In genomic region chr13:113843310-113843649, GRCm38 (mm10) we compare ENCODE assay signal across 21 mouse cellular contexts. TPM values are rescaled to one million over a fixed set of nuclear protein-coding genes. Genes with fewer than 3 reads are reported as not detected.
DNase-seq lines count a peak whose midpoint lies in the region; ATAC-seq and TF ChIP-seq lines count a peak whose summit lies in the region.
"Had no signal": no experiment of that assay in that cellular context is flagged by ENCODE, and none has a peak within 500 bp of the region (broad histone marks: within the 10 kb centered on the region; RNA-seq: fewer than 3 reads in every experiment).

No protein-coding gene starts in this region.

- H3K4me3 ChIP-seq in kidney, adult 2 months (ENCODE audit: insufficient read depth, low read depth, low read length), result no peak overlapping the region
- peak overlapping the region; percentile 1; the same call in 1 of the 2 replicates for H3K4me3 ChIP-seq in liver, embryonic 13.5 days (replicated peaks)
- no peak overlapping the region for H3K4me3 ChIP-seq in neural tube, embryonic 15.5 days (replicated peaks)
- H3K4me3 ChIP-seq in midbrain, embryonic 11.5 days (ENCODE audit: low read depth, low read length), result no peak overlapping the region
- H3K4me3 ChIP-seq: embryonic facial prominence, embryonic 12.5 days; hindbrain, embryonic 15.5 days; midbrain, embryonic 12.5 days; neural tube, embryonic 12.5 days had no signal

- peaks cover 19% of the 10 kb centered on the region; the same call in 1 of the 2 replicates for H3K4me1 ChIP-seq in kidney, adult 2 months (ENCODE audit: control insufficient read depth, insufficient read depth, low read length)
- H3K4me1 ChIP-seq in liver, embryonic 13.5 days (replicated peaks), result peaks cover 65% of the 10 kb centered on the region
- H3K4me1 ChIP-seq in neural tube, embryonic 15.5 days, result no peaks in the 10 kb centered on the region
- no peaks in the 10 kb centered on the region for H3K4me1 ChIP-seq in midbrain, embryonic 11.5 days (ENCODE audit: control insufficient read depth, insufficient read depth, low read length)
- H3K4me1 ChIP-seq: hindbrain, embryonic 15.5 days; midbrain, embryonic 12.5 days had no signal

- peak; percentile 93 for ATAC-seq in erythroblast, adult 5-6 weeks (replicated peaks; ENCODE audit: low FRiP score, poor library complexity, severe bottlenecking)
- peak; percentile 98 for ATAC-seq in liver, embryonic 13.5 days (ENCODE audit: low read depth)
- peak; percentile 92 for ATAC-seq in megakaryocyte-erythroid progenitor cell, adult 5-6 weeks (replicated peaks; ENCODE audit: low FRiP score, low TSS enrichment, poor library complexity, severe bottlenecking)
- no peak for ATAC-seq in neural tube, embryonic 15.5 days (ENCODE audit: low FRiP score)
- ATAC-seq in midbrain, embryonic 11.5 days (ENCODE audit: low FRiP score), result no peak
- ATAC-seq: forebrain, postnatal 0 days had no signal

- DNase-seq in kidney, adult 2 months, result no peak
- no peak for DNase-seq in kidney, postnatal 4 days
- no peak for DNase-seq in liver, embryonic 13.5 days
- no peak for DNase-seq in midbrain, embryonic 11.5 days (ENCODE audit: low spot score, missing footprints)
- no peak for DNase-seq in lung, postnatal 4 days
- DNase-seq: adrenal gland, postnatal 25 days; cerebellum, adult 8-10 months; forebrain, postnatal 0 days; heart, postnatal 14 days; kidney, adult 11 months; kidney, postnatal 10 days; lung, adult 2 months; thymus, adult 2 months had no signal

- H3K27ac ChIP-seq in kidney, adult 2 months (ENCODE audit: insufficient read depth, low read depth, low read length), result peak overlapping the region; percentile 18; the same call in 1 of the 2 replicates
- peak overlapping the region; percentile 92 for H3K27ac ChIP-seq in liver, embryonic 13.5 days
- no peak overlapping the region for H3K27ac ChIP-seq in neural tube, embryonic 15.5 days (replicated peaks)
- no peak overlapping the region for H3K27ac ChIP-seq in midbrain, embryonic 11.5 days (ENCODE audit: low read depth, low read length)
- H3K27ac ChIP-seq: embryonic facial prominence, embryonic 12.5 days; hindbrain, embryonic 15.5 days; midbrain, embryonic 12.5 days; neural tube, embryonic 12.5 days had no signal

- no peaks in the 10 kb centered on the region for H3K9me3 ChIP-seq in liver, embryonic 13.5 days (replicated peaks)
- H3K9me3 ChIP-seq in neural tube, embryonic 15.5 days (replicated peaks), result no peaks in the 10 kb centered on the region
- H3K9me3 ChIP-seq in midbrain, embryonic 11.5 days (ENCODE audit: control insufficient read depth, low read length), result no peaks in the 10 kb centered on the region
- H3K9me3 ChIP-seq: embryonic facial prominence, embryonic 12.5 days; hindbrain, embryonic 15.5 days; midbrain, embryonic 12.5 days; neural tube, embryonic 12.5 days had no signal

- H3K27me3 ChIP-seq in kidney, adult 2 months (replicated peaks; ENCODE audit: control insufficient read depth, insufficient read depth, low read length), result no peaks in the 10 kb centered on the region
- no peaks in the 10 kb centered on the region for H3K27me3 ChIP-seq in liver, embryonic 13.5 days
- no peaks in the 10 kb centered on the region for H3K27me3 ChIP-seq in neural tube, embryonic 15.5 days (replicated peaks)
- H3K27me3 ChIP-seq in midbrain, embryonic 11.5 days (ENCODE audit: control insufficient read depth, insufficient read depth, low read length), result no peaks in the 10 kb centered on the region
- H3K27me3 ChIP-seq: embryonic facial prominence, embryonic 12.5 days; hindbrain, embryonic 15.5 days; midbrain, embryonic 12.5 days; neural tube, embryonic 12.5 days had no signal

- no peaks in the 10 kb centered on the region for H3K36me3 ChIP-seq in kidney, adult 2 months (ENCODE audit: control insufficient read depth, insufficient read depth, low read length)
- peaks cover 3% of the 10 kb centered on the region for H3K36me3 ChIP-seq in liver, embryonic 13.5 days
- H3K36me3 ChIP-seq in neural tube, embryonic 15.5 days, result no peaks in the 10 kb centered on the region
- no peaks in the 10 kb centered on the region for H3K36me3 ChIP-seq in midbrain, embryonic 11.5 days (ENCODE audit: control insufficient read depth, insufficient read depth, low read length)
- H3K36me3 ChIP-seq: embryonic facial prominence, embryonic 12.5 days; hindbrain, embryonic 15.5 days; midbrain, embryonic 12.5 days; neural tube, embryonic 12.5 days had no signal

- TF ChIP-seq CTCF in kidney, adult 2 months (conservative IDR thresholded peaks at IDR 0.05; ENCODE audit: insufficient read depth, insufficient read length, low read depth, low read length), result no peak

- 81% methylated on average over 3 of the region's 3 CpGs for WGBS in kidney, adult 2 months
- 18% methylated on average over 3 of the region's 3 CpGs for WGBS in liver, embryonic 13.5 days (ENCODE audit: insufficient replicate concordance)
- 87% methylated on average over 3 of the region's 3 CpGs for WGBS in neural tube, embryonic 15.5 days
- whole genome bisulfite sequencing in midbrain, embryonic 11.5 days, result 76% methylated on average over 3 of the region's 3 CpGs

- H3K9ac ChIP-seq in liver, embryonic 13.5 days, result peak overlapping the region; percentile 55
- H3K9ac ChIP-seq in neural tube, embryonic 15.5 days (replicated peaks), result no peak overlapping the region
- H3K9ac ChIP-seq in midbrain, embryonic 11.5 days (ENCODE audit: low read length), result no peak overlapping the region
- H3K9ac ChIP-seq: embryonic facial prominence, embryonic 12.5 days; forebrain, postnatal 0 days; hindbrain, embryonic 15.5 days; midbrain, embryonic 12.5 days; neural tube, embryonic 12.5 days had no signal

- H3K4me2 ChIP-seq in liver, embryonic 13.5 days, result peak overlapping the region; percentile 52
- no peak overlapping the region for H3K4me2 ChIP-seq in neural tube, embryonic 15.5 days
- H3K4me2 ChIP-seq in midbrain, embryonic 11.5 days, result no peak overlapping the region
- H3K4me2 ChIP-seq: embryonic facial prominence, embryonic 12.5 days; heart, embryonic 11.5 days; hindbrain, embryonic 15.5 days; midbrain, embryonic 12.5 days; neural tube, embryonic 12.5 days had no signal

- TF ChIP-seq POLR2A in kidney, adult 2 months (IDR thresholded peaks at IDR 0.05; ENCODE audit: low read depth, low read length), result no peak

RNA-seq across cellular contexts. Expression of gene Arl15, which starts 49.0 kb away (rescaled TPM):
- 8.3 and 9.4 TPM in 2 replicates for polyA plus RNA-seq in kidney, adult 2 months (2012; rRNA removed)
- total RNA-seq in erythroblast, adult 5-6 weeks (2015; ENCODE audit: low replicate concordance), result 1.3 and 7.3 TPM in 2 replicates
- 4.0 and 9.0 TPM in 2 replicates for total RNA-seq in erythroblast, adult 5-6 weeks (2017; ENCODE audit: low replicate concordance)
- polyA plus RNA-seq in liver, embryonic 13.5 days (2015; fragmentation: Nextera tagmentation; extraction: Ambion mirVana), result 2.5 and 2.9 TPM in 2 replicates
- 12.5 and 15.9 TPM in 2 replicates for total RNA-seq in megakaryocyte-erythroid progenitor cell, adult 5-6 weeks (2014; fragmentation: Nextera tagmentation)
- total RNA-seq in megakaryocyte-erythroid progenitor cell, adult 5-6 weeks (2017), result 14.2 and 21.6 TPM in 2 replicates
- 16.3 and 17.8 TPM in 2 replicates for polyA plus RNA-seq in neural tube, embryonic 15.5 days (2015; fragmentation: Nextera tagmentation; extraction: Ambion mirVana)
- polyA plus RNA-seq in midbrain, embryonic 11.5 days (2014; fragmentation: Nextera tagmentation; extraction: Ambion mirVana), result 13.6 and 15.8 TPM in 2 replicates

Comparison
In these comparisons a context has a peak if more than half of its experiments do, and no peak if none do; other contexts are left out.
1. H3K27ac ChIP-seq: peak in kidney, adult 2 months (single experiment) and liver, embryonic 13.5 days (single experiment); none in neural tube, embryonic 15.5 days (single experiment) and midbrain, embryonic 11.5 days (single experiment).
2. ATAC-seq: peak in erythroblast, adult 5-6 weeks (single experiment), liver, embryonic 13.5 days (single experiment) and megakaryocyte-erythroid progenitor cell, adult 5-6 weeks (single experiment); none in neural tube, embryonic 15.5 days (single experiment) and midbrain, embryonic 11.5 days (single experiment).